Mouse (Mus musculus) inflammation-experienced regulatory T-cells (primary cell): ENCODE data around the gene Gm28778. TPM values are rescaled to one million over a fixed set of nuclear protein-coding genes. Genes with fewer than 3 reads are reported as not detected.

ENCODE experiments used
- polyA plus RNA-seq, 2 experiments: library from polyadenylated mRNA; unstranded; fragments of 100-300 nt; shearing (Covaris generic); gene quantifications; one replicate each; pipeline ENCODE4 v1.2.1; 2017

Gm28778 gene
- not detected for polyA plus RNA-seq

DNA sequence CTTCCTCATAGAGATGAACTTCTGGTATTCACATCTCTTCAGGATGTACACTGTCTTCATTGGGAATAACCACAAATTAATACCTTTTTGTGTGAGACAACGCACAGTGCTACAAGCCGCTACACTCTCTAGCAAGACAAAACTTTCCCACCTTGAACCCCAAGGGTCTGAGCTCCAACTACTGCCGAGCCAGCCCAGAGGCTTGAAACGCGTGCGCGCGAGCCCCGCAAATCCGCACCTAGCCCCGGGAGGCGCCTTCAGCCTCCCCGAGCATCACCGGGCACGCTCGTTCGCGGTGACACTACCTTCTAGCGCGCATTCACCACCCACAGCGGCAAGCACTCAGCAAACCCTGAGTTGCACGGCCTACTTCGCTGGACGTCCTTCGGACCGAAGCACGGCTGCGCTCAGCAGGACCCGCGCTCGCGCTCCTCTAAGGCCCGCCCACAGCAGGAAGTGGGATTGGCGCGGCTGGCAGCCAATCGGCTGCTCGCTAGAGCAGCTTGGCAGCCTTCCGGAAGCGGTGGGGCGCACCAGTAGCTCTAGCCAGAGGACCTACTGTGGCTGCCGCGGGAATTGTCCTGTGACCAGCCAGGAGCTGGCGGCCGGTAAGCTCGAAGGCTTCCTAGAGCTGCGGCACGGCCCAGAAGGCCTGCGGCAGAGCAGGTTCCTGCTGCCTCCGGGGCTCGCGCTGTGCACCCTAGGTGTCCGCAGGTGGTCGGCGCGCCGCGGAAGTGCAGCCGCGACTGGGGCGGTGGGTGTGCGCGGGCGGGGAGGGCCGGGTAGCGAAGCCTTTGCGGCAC is at the start of gene Gm28778, which contains the start of the genes Pms1 and Ormdl1:
TSS of gene Gm28778 (plus strand) at position 531 of the 803 bp plus-strand sequence.
TSS of gene Pms1 (minus strand) at position 438 of the 803 bp plus-strand sequence.
TSS of gene Ormdl1 (plus strand) at position 515 of the 803 bp plus-strand sequence.

DNA sequence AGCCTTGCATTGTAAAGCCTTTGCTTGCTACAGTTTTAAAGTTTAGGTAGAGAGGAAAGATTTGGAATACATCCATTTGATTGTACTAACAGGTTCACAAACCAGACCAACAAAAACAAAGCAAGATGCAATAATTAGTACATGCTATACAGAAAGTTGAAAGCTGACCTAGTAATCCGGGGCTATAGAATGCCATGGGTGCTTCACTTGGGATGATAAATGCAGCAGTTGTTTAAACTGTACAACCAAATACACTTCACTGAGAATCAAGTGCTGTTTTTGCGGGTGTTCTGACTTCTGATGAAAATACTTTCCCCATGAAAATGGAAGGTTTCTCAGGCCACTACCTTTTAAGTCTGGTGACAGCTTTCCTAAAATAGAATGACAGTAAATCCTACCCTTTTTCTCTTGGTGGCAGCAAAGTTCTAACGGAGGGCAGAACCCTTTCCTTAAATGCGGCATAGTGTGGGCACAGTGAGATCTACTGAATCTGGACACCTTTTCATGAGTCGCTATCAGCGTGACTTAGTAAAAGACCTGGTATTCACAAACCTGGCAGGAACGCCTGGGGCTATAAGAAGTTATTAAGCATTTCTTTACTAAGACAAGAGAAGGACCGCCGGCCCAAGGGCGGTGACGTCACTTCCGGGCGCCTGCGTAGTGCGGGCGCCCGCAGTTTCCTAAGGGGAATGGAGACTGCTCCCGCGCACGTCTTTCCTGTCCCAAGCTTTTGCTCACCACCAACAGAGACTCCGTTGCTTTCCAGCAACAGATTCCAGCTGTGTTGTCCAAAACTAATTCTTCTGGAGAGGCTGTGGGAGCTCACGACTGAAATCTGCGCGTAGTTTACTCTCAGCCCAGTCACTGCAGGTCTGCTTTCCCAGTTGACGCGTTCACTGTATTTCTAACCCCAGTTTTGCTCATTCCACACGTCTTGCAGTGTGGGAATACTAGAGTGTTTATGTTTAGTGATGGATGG is 16.4 kb downstream of the Gm28778 start, which contains the start of gene Osgepl1:
TSS of gene Osgepl1 (plus strand) at position 636 of the 979 bp plus-strand sequence.

DNA sequence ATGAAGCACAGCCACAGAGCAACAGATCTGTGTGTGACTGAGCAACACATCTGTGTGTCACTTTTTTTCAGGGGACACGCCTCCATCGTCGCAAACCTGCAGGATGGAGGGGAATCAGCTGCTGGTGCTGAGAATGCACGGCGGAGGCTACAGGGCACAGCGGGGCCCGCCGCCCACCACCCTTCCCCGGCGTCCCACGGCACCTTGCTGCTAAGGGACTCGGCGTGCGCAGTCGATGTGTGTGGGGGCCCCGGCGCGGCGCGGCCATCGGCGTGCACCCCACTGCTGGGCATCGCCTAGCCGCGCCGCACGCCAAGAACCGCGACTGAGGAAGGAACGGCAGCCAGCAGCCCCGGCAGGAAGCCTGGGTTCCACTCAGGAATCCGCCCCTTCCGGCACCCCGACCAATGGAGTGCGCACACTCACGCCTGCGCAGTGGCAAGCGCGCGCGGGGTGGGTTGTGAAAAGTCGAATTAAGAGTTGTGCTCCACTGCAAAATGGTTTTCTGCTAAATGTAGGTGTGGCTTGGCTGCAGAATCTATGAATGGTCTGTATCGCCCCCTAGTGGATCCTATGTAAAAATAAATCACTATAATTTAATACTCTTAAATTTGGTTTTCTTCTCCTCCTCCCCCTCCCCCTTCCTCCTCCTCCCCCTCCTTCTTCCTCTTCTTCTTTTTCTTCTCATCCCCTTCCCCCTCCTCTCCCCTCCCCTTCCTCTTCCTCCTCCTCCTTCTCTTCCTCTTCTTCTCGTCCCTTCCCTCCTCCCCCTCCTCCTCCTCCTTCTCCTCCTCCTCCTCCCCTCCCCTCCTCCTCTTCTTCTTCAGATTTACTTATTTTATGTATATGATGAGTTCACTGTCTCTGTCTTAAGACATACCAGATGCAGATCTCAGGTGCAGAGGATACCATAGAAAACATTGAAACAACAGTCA is 55.7 kb downstream of the Gm28778 start, which contains the start of the genes Asdurf, Gm28551 and Asnsd1:
TSS of gene Asdurf (minus strand) at position 293 of the 935 bp plus-strand sequence.
TSS of gene Gm28551 (minus strand) at position 341 of the 935 bp plus-strand sequence.
TSS of gene Asnsd1 (minus strand) at position 426 of the 935 bp plus-strand sequence.

Other genes with a start within 250 kb of the Gm28778 start
- not detected for gene Mstn, start 235.5 kb upstream of the Gm28778 start, polyA plus RNA-seq
- under 1 TPM in 1 of 2 experiments, not detected in 1; 0.76 TPM for gene 1700019A02Rik, start 109.5 kb upstream of the Gm28778 start, polyA plus RNA-seq
- gene Pms1, start 93 bp upstream of the Gm28778 start, polyA plus RNA-seq, result 10 to 100 TPM; 19.7 to 24.4 TPM
- 10 to 100 TPM; 68.2 to 80.4 TPM for gene Ormdl1, start within 50 bp of the Gm28778 start, polyA plus RNA-seq
- 10 to 100 TPM; 15.7 to 18.9 TPM for gene Osgepl1, start 16.5 kb downstream of the Gm28778 start, polyA plus RNA-seq
- gene Asdurf, start 55.5 kb downstream of the Gm28778 start, polyA plus RNA-seq, result not detected
- not detected for gene Gm28551, start 55.6 kb downstream of the Gm28778 start, polyA plus RNA-seq
- gene Asnsd1, start 55.6 kb downstream of the Gm28778 start, polyA plus RNA-seq, result 10 to 100 TPM; 72.8 to 76.2 TPM